Mouse (Mus musculus) left cerebral cortex, adult 8-10 months (tissue): ENCODE measurements around the gene Nosip. TPM values are rescaled to one million over a fixed set of nuclear protein-coding genes. Genes with fewer than 3 reads are reported as not detected.
A peak's percentile ranks its signal among the peaks of the same experiment; 100 is the strongest.

Experiments
- DNase-seq, 2 experiments: peaks; one replicate each; pipeline ENCODE4 v3.0.0; 2022; ENCODE audit warnings: low spot score in 2 of 2
- total RNA-seq, 4 experiments: library from RNA; stranded (reverse); gene quantifications; 2 replicates each; pipeline ENCODE4 v1.2.4; 2022

Nosip gene
- total RNA-seq, 4 experiments from 2014 or later, result 50.2 to 61.0 (median 57.9) TPM

- DNase-seq, result no peak
These were observed 26.6 kb upstream of the Nosip start for GRCm38 (mm10) chr7:45035631-45036030.

- no peak for DNase-seq
These were observed 25.5 kb upstream of the Nosip start for GRCm38 (mm10) chr7:45036702-45037101.

DNA sequence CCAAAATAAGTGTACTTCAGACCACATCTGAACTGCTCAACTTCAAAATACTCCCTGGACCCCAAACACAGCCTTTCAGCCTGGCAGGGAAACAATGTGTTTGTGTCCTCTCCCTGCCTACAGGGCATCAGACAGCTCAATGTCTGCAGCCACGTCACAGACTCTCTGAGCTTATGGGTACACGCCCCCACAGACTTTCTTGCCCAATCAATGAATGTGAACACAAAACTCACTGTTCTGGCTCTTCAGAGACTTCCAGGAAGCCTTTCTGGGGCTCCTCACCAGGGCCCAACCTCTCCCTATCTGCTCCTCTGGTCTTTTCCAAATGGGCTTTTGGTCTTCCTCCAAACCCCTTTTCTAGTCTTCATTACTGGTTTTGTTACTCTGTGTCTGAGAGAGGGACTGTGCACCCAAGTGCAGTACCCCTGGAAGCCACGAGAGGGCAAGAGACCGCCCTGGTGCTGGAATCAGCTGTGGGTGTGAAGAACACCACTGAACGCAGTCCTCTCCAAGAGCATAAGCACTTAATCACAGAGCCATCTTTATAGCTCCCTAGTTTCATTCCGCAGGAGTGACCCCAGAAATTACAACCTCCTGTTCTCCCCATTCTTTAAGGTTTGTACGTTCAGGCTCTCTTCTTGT, 24.4 kb upstream of the Nosip start:
- no peak for DNase-seq

DNA sequence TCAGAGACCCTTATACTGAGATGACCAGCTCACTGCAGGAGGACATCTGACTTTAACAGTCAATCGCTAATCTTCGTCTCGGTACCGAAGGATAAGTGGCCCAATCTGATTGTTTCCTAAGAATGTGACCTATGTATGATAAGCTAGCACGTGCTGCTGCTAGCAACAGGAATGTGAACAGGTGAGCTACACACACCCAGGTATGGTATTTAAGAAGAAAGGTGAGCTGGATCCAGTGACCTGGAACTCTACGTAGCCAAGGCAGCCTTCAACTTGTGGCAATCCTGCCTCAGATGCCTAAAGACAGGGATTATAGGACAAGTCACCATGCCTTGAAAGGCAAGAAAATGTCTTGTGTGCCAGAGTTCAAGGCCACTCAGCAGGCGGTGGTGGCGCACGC, 23.8 kb upstream of the Nosip start:
- no peak for DNase-seq

GRCm38 (mm10) chr7:45040851-45041250, 21.4 kb upstream of the Nosip start:
- no peak for DNase-seq

GRCm38 (mm10) chr7:45043307-45043706, 18.9 kb upstream of the Nosip start:
- DNase-seq, result no peak

- no peak for DNase-seq
These were observed 16.5 kb upstream of the Nosip start for GRCm38 (mm10) chr7:45045741-45046140.

- no peak for DNase-seq
These were observed 15.3 kb upstream of the Nosip start for GRCm38 (mm10) chr7:45046853-45047350.

DNA sequence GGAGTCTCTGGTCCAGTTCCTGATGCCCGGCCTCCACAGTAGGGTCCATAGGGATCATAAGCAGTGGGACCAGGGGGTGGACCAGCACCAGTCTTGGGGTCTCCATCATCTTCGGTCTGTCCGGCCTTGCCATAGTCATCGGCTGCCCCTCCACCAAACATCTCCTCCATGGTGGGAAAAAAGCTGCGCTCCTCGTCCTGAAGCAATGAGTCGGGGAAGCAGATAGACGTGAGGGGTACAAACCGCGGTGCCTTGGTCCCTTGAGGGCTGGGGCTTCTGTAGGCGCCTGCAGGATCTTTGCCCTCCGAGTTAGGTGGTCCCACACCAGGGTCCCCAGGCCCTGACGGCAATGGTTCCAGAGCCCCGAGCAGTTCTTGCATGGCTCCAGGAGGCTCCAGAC, 14.7 kb upstream of the Nosip start:
- DNase-seq, result no peak

DNA sequence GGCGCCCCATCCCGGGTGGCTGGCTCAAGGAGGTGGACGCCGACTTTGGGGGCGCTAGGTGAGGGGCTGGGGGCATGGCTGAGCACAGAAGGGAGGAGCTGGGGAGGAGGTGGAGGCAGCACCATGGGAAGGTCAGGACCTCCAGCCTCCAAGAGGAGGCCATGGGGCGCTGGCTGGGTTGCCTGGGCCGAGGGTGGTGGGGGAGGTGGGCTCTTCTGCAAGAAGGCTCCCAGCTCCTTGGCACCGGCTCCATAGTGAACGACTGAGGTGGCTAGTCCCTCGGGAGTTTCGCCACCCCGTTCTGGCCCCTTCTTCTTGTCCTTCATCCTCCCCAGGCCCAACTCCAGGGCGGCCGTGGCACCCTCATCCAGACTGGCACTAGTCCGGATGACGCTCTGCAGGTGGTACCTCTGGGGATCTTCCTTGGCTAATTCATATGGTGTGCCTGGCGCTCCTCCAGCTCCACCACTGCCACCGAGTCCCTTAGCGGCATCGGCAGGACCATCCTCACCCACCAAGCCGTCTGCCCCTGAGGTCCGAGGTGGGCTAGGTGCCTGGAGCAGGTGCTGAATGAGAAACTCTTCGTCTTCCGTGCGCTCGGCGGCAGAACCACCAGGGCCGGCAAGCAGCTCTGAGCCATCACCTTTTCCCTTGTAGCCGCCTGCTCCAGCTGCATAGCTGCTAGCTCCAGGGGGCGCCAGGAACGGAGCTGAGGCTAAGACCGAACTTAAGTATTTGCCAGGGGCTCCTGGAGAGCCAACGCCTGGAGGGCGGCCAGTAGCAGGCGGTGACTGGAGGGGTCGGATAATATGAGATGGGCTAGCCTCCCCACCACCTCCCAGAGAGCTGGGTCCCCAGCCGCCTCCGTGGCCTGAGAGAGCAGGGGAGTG, 14.0 kb upstream of the Nosip start:
- DNase-seq, result no peak

DNA sequence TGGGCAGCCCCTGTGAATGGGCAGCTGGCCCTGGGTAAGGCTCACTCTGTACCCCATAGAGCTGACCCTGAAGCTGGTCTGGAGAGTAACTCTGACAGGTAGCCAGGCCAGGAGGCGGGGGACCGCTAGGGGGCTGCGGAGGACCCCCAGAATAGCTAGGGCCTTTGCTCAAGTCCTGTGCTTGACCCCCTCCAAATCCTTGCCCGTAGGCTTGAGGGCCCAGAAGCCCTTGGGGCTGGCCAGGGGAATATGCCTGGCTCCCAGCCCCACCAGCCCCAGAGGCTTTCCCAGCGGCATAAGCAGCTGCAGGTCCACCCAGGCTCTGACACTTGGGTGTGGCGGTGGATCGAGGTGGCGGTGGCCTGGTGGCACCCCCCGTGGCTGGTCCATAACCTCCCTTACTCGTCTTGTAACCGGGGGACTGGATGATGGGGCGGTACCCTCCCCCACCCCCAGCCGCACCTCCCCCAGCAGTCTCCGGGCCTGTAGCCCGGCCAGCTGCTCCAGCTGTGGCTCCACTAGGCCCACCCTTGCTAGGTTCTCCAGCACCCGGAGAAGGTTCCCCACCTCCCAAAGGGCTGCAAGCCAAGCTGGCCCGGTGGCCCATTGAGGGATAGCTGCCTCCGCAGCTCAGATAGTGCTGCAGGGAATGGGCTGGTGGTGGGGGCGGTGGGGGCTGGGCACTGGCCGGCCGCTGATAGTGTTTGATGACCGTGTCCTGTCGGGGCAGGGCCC, 13.1 kb upstream of the Nosip start:
- DNase-seq, result no peak

- peak in 1 of 2 experiments; percentile 78 for DNase-seq
These were observed 11.2 kb upstream of the Nosip start for GRCm38 (mm10) chr7:45050945-45051600.

- DNase-seq, result no peak
These were observed 10.6 kb upstream of the Nosip start for GRCm38 (mm10) chr7:45051601-45051974.

GRCm38 (mm10) chr7:45052181-45052861, 9.9 kb upstream of the Nosip start:
- peak; percentile 46 to 66 for DNase-seq

DNA sequence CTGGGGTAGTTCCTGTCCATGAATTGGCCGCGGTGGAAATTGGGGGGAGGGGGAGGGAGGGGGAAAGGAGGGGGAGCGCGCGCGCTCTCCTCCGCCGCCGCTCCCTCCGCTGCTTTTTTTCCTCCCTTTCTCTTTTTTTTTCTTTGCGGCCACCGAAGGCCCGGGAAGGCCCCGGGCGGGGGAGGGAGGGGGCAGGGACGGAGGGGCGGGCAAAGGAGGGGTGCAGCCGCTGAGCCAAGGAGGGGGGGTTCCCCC, 9.4 kb upstream of the Nosip start, which contains the start of gene Prr12:
TSS of gene Prr12 (minus strand) at position 20 of the 255 bp plus-strand sequence.
- no peak for DNase-seq

GRCm38 (mm10) chr7:45053117-45053930, 8.9 kb upstream of the Nosip start:
- peak; percentile 58 to 70 for DNase-seq

DNA sequence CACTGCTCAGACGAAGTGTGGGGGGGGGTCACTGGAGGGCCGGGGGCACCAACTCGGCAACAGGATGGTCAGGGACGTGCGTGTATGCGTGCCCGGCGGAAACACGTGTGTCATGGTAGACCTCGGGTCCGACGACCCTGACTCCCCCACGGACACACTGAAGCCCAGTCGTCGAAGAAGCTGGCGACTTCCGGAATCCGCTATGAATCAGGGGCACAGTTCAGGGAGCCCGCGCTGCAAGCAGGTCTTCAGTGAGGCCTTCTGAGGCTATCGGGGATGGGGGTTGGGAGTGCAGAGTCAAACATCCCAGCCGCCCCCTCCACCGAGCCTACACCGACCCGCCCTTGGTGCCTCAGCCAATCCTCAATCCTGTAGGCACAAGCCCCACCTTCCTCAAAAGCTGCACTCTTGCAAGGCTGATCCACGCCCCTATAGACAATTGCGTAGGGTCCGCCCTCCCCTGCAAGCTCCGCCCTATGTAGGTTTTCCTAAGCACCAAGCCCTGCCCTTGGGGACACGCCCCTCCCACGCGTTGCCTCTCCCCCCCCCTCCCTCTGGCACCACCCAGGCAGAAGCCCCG, 8.2 kb upstream of the Nosip start:
- peak; percentile 70 to 98 for DNase-seq

DNA sequence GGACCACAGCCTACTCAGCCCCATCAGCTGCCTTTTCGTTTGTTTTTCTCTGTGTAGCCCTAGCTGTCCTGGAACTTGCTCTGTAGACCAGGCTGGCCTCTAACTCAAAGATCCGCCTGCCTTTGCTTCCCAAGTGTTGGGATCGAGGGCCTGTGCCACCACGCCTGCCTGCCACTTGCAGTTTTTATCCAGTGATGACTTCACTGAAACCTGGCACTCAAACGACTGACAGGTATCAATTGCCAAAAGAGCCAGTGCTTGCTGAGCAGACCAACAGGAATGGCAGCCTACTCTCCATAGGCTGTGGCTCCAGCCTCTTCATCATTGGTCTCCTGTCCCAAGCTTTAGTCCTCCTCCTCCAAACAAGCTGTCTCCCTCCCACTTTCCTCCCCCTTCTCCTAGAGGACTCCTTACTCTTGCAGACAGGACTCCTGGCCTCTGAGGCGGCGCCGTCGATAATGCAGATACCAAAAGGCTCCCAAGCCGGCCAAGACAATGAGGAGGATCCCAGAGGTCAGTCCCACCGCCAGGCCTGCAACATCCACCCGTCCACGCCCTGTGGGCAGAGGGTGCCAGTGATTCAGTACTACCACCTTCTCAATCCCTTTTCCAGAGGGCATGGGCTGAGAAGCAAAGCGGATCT, 5.8 kb upstream of the Nosip start:
- DNase-seq, result no peak

GRCm38 (mm10) chr7:45056972-45057348, 5.3 kb upstream of the Nosip start:
- DNase-seq, result no peak
